Mouse (Mus musculus): ENCODE measurements around the gene Optc. TPM values are rescaled to one million over a fixed set of nuclear protein-coding genes. Genes with fewer than 3 reads are reported as not detected.

The Optc gene
- polyA plus RNA-seq, 1 experiment from 2014 or later: 1.2 TPM

DNA sequence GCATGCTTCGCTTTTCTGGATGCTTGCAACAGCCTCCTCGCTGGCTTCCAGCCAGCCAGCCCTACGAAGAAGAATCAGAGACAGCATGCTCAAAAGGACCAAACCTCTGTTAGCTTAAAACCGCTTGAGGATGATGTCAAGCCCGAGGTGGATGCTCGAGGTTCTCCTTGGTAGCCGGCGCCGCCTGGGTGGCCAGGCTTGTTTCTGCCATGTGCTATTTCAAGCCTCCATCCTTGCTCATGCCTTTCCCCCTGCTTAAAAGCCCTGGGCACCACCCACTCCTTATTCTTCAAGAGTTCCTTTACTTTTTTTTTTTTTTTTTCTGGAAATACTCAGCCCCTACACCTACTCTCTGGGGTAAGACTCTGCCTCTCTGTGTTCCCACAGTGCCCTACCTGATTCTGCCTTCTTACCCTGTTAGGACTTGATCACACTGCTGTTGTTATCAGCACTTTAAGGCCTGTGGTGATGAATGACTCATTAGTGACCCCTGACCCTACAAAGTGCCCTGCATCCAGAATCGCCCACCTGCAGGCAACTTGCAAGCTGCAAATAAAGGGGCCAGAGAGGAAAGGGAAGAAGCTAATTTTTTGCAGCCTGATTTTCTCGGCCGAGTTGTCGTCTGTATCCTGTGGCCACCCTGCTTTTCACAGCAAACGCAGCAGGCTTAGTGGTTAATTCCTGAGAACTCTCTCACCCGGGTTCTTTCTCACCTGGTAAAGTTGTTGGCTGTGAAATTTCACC lies 52.4 kb downstream of the Optc start:
- Histone ChIP-seq H3K4me3 (replicated peaks) (peak overlapping the region; percentile 10; the same call in 1 of the 2 replicates), H3K36me3 (no peaks in the 10 kb centered on the region), H3K9ac (no peak overlapping the region), H3K27ac (no peak overlapping the region), H3K9me3 (no peaks in the 10 kb centered on the region), H3K27me3 (replicated peaks) (no peaks in the 10 kb centered on the region), H3K4me2 (replicated peaks) (peak overlapping the region; percentile 48), H3K4me1 (replicated peaks) (peaks cover 12% of the 10 kb centered on the region)
- ATAC-seq: peak; percentile 42; the same call in 1 of the 2 replicates
- WGBS: 19% methylated on average over 15 of the region's 15 CpGs

- 11% methylated on average over 17 of the region's 17 CpGs for WGBS
- H3K4me1 ChIP-seq (replicated peaks): peaks cover 12% of the 10 kb centered on the region
- H3K9ac ChIP-seq: no peak overlapping the region
- H3K4me3 ChIP-seq (replicated peaks): peak overlapping the region; percentile 10; the same call in 1 of the 2 replicates
- peak overlapping the region; percentile 48 for H3K4me2 ChIP-seq (replicated peaks)
- no peaks in the 10 kb centered on the region for H3K9me3 ChIP-seq
- no peaks in the 10 kb centered on the region for H3K27me3 ChIP-seq (replicated peaks)
- 0 out of 2 replicates have a peak overlapping the region, but pooled peaks have one; percentile 15 for H3K27ac ChIP-seq
- peak; percentile 37; the same call in 1 of the 2 replicates for ATAC-seq
- H3K36me3 ChIP-seq: no peaks in the 10 kb centered on the region
These were observed 53.2 kb downstream of the Optc start for GRCm38 (mm10) chr1:133854421-133855273.

Other genes starting within 250 kb of the Optc start
- gene Zbed6, start 247.1 kb downstream of the Optc start, polyA plus RNA-seq (2015; fragmentation: Nextera tagmentation; extraction: Ambion mirVana): not detected in 2 replicates
- gene Gm38394, start 246.7 kb downstream of the Optc start, polyA plus RNA-seq (2015; fragmentation: Nextera tagmentation; extraction: Ambion mirVana): 4.4 and 5.0 TPM in 2 replicates
- gene Lax1, start 217.9 kb downstream of the Optc start, polyA plus RNA-seq (2015; fragmentation: Nextera tagmentation; extraction: Ambion mirVana): 0.40 and 0.86 TPM in 2 replicates
- 18.2 and 19.9 TPM in 2 replicates for gene Atp2b4, start 107.0 kb downstream of the Optc start, polyA plus RNA-seq (2015; fragmentation: Nextera tagmentation; extraction: Ambion mirVana)
- gene Prelp, start 13.4 kb upstream of the Optc start, polyA plus RNA-seq (2015; fragmentation: Nextera tagmentation; extraction: Ambion mirVana): 2.3 and 2.8 TPM in 2 replicates
- 8.5 and 9.2 TPM in 2 replicates for gene Fmod, start 129.3 kb upstream of the Optc start, polyA plus RNA-seq (2015; fragmentation: Nextera tagmentation; extraction: Ambion mirVana)
- 41.0 and 41.3 TPM in 2 replicates for gene Btg2, start 171.1 kb upstream of the Optc start, polyA plus RNA-seq (2015; fragmentation: Nextera tagmentation; extraction: Ambion mirVana)
- gene Chit1, start 203.2 kb upstream of the Optc start, polyA plus RNA-seq (2015; fragmentation: Nextera tagmentation; extraction: Ambion mirVana): not detected in 2 replicates